Mouse (Mus musculus) ovary, adult 18-20 months (tissue): Measurements from ENCODE around the gene Sh3pxd2a.

Experiments used
- DNase-seq: peaks from one replicate; pipeline ENCODE4 v3.0.0; 2022; ENCODE audit warnings: low spot score, mixed read lengths

The Sh3pxd2a gene

DNA sequence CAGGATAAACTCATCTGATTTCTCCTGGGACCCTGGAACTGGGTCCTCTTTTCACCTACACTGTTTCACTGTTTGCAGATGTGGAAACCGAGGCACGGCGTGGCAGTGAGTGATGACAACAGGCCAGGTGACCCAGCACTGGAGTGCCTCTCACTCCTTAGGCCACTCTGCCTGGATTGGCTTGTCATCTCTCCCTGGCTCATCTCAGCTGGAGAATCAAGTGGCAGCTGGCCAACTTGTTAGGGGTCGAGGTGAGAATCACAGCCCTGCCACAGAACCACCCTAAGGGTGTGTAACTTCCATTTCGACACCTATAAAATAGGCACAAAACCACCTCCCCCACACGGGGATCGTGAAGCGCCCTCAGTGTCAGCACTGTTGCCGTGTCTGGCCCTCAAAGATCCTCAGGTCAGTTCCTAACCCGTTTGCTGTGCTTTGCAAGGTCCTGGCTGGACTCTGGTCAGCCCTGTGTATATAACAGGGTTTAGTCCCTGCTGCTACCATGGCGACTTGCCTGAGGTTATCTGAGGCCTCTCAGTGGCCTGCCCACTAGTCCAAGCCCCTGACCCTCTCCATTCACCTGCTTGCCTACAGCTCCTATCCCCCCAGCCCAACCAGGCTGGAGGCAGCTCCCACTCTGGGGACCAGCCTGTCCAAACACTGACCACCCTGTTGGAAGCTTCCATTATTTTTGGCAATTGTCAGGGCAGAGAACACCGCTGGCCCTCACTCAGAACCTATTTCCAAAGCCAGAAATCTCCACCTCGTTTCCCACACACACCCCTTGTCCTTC, 6.3 kb downstream of the Sh3pxd2a start:
- no peak for DNase-seq

DNA sequence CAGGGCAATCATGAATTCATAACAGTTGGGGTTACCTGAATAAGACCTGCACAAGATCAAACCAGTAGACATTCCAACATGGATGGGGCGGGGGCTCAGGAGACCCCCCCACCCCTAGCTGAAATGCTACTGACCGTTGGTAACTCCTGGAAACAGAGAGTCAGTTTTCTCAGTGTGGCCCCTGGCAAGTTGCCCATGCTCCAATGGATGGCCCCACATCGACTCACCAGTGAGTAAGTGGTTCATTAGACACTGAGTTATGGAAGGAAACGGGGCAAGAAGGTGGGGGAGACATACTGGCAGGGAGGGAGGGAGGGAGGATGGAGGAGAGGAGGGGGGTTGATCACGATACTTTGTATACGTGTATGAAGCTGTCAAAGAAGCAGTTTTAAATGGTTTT, 8.2 kb downstream of the Sh3pxd2a start:
- no peak for DNase-seq

DNA sequence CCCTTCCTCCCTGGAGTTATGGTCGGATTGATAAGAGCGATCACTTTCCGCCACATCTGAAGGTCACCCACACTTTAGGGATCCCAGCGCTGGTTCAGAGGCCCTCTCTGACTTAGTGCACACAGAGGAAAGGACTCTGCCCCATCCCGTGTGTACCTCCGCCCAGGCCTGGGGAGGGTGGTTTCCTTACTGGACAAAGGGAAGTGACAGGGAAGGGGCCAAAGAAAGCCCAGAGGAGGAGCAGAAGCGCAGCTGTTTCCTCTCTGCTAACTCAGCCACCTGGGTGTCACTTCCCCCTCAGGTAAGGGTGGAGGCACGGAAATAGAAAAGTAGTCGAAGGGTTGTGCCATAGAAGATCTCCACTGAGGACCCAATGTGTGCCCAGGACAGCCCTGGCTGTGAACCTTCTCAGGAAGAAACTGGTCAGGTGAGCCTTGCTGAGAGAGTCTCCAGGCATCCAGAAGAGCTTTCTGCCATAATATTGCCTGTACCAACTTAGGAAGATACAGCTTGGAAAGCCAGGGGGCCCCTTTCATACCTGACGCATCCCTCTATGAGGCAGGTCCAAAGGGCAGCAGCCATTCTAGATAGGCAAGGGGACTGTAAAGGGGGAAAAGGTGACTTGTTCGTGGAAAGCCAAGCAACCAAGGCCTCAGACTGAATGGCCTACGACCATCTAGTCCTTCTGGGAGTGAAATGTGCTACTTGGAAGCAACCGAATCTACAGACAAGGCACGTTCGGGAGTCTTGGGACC, 9.0 kb downstream of the Sh3pxd2a start:
- DNase-seq, result no peak

DNA sequence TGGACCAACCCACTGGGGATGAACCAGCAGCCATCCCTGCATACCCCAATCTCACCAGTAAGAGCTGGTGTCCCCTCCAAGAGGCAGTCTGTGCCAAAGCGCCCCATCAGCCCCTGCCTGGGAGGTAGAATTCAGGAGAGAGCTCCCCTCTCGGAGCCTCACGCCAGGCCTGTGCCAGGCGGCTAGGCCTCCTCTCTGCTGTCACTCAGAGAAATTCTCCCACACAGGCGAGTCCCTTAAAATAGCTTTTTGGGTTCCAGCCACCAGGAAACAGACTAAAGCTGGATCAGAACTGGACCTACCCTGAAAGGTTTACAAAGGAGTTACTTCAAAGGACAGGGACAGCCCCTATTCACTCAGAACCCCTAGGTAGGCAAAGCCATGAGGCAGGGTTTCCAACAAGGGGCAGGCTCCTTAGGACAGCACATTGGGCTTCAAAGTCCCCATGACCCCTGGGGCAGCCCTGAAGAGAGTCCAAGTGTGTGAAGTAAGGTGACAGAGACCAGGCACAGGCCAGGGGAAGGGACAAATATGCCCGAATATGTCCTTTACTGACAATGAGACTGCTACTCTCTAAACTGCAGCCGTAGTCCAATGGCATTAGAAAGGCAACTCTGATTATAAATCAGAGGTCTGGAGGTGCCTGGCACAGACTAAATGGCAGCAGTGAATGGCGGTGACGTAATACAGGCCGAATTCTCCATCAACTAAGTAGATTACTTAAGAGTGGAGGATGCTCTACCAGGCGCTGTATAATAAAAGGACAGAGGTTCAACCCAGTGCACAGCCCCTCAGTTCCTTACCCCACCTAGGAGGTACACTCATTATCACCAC, 9.8 kb downstream of the Sh3pxd2a start:
- no peak for DNase-seq

DNA sequence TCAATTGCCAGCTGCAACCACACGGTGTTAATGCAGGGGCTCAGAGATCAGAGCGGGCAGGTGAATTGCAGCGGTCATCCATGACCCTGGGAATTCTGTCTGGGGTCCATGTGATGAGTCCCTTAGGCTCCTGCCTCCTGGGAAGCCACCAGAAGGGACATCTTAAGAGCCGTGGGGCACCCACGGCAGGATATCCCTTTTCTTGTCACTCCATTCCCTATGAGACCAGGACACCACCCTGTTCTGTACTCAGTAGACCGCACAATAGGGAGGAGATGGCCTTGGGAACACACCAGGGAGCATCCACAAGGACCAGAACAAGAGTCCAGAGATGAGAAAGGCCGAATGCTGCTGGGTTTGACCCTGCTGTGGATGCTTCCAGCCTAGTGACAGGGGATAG, 10.8 kb downstream of the Sh3pxd2a start:
- DNase-seq, result no peak

DNA sequence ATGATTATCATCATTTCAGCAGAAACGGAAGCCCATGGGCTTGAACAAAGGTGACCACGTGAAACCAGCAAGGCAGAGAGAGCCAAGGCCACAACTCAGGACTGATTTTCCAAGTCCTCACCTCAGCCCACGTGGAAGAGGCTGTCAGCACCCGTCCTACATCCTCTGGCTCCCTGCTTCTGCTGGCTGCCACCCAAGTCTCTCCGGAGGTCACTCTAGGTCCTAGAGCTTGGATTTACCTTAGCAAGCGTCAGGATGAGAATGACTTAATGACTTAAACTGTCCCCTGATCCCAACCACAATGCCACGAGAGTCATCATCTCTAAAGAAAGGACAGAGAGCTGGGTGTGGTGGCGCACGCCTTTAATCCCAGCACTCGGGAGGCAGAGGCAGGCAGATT, 11.5 kb downstream of the Sh3pxd2a start:
- no peak for DNase-seq

DNA sequence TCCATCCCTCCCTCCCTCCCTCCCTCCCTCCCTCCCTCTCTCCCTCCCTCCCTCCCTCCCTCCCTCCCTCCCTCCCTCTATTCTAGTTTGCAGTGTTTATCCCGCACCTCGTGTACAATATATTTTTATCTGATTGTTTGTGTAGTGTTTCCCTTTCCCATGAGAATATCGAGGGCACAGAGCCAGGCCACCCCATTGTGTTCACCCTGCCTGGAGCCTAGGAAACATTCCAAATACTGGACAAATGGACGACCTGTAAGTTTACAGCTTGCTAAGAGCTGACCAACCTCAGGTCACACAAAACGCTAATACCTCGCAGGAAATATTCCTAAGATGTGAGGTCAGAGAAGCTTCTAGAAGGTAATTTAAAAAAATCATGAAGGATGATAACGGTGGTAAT, 12.0 kb downstream of the Sh3pxd2a start:
- no peak for DNase-seq

DNA sequence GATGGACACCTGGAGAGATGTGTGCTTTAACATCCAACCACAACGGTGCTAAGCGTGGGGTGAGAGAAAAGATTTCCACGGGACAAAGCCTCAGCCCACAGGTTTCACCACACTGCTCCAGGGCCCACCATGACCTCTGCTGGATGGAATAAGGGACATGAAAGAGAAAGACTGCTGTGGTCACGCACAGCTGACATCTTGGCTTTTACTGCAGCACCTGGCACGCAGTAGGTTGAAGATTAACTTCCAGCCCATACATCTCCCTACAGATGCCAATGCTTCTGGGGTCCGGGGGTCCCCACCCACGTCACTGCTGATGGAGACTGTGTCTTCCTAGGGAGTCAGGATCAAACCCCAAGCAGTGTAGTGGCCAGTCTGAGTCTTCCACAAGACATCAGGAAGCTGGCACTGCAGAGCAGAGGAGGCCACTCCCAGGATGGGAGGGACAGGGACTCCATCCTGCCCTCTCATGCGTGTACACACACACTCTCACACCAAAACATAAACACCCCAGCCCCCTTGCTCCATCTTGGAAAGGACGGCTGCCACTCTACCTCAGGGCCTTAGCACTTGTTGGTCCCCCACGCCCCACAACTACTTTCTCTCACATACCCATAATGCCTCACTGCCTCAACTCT, 12.6 kb downstream of the Sh3pxd2a start:
- DNase-seq, result no peak

DNA sequence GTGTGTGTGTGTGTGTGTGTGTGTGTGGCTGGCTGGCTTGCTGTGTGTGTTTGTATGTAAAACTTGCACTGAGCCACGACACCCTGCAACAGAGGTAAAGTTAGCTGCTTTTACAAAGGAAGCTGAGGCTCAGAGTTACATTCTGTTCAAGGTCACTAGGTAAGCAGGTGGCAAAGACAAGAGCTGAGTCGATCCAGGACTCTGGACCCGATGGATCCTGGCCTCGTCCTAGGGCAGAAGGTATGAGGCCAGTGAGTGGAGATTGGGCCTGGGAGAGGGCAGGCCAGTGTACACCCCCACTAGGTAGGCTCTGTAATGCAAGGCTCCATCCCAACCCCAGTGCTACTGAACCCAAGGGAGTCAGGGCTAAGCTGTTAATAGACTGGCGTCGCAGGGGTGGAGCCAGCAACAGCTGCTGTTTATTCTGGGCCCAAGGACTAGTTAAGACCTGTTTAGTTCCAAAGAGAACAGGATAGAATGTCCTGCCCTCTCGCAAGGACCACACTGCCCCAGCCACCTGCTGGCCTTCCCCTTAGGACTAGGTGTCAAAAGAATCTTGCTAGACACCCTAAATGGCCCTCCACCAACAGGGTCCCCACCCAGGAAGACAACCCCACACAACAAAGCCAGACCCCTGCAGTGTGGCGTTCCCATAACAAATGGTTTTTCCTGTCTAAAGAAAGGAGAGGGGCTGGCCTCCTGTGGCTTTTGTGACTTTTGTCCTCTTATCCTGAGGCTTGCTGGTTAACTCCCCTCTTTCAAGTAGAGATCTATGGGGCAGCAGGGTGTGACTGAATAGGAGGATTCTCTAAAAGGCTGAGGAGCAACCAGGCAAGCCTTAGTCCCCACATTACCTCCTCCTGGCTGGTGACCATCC, 13.7 kb downstream of the Sh3pxd2a start:
- DNase-seq, result no peak

DNA sequence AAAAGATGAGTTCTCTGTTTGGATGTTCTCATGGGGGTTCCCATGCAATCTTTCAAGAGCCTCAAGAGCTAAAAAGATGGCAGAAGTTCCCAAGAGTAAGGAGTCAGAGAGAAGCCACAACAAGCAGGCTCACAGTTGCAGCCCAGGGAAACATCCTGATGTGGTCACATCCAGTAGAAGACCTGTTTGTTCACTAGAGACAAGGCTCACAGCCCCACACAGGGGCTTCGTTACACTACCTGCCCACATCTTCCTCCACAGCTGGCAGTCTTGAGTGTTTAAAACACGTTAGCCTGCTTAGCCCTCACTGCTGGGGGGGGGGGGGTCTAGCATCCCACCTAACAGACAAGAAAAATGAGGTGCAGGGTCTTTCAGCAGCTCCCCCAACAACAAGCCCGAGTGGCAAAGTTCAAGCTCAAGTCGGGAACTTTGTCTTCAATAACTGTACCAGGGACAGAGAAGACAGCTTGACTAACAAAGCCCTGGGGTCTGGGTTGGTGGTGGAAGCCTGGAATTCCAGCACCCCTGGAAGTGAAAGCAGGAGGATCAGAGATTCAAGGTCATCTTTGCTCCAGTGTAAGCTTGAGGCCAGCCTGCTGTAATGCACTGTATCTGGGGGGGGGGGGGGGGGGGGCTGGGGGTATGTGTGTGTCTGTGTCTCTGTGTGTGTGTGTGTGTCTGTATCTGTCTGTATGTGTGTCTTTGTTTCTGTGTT, 14.5 kb downstream of the Sh3pxd2a start:
- no peak for DNase-seq

DNA sequence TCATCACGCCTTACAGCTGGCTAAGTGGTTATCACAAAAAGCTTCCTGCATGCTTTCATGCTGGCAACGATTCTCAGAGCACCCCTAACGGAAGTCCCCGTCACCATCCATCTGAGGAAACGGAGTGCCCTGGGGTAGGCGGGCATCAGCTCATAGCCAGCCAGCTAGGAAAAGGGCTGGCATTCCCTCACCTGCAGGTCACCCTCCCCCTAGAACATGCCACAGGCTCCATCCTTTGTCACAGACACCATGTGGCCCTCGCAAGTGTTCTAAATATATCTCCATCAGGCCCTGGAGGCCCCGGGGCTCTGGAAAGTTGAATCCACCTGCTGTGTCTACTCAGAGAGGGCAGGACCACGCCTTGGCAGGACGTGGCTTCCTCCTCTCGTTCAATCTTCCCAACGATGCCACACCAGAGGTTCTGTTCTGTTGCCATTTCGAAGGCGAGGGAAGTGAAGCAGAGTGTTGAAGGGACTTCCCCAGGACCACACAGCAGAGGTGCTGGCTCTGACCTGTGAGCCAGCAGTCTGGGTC, 15.5 kb downstream of the Sh3pxd2a start:
- no peak for DNase-seq

DNA sequence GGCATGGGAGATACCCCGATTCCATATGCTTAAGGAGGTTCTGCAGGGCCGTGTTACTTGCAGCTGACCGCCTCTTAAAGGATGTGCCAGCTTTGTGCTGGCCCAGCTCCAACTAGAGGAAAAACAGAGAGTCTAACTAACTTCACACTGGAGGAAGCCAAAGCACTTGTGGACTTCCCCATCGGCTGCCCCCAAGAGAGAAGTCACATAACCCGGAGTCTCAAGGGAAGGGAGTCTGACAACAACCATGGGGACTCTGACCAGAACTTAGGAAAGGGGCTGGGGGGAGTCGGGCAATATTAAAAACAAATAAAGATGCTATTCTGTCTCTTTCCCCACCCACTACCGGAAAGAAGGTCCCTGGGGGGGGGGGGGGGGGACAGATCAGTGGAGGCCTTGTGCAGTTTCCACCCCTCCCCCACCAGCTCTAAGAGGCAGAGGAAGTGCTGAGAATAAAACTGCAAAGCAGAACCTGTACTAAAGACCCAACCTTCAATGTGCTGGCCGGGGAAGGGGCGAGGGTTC, 17.3 kb downstream of the Sh3pxd2a start:
- no peak for DNase-seq

DNA sequence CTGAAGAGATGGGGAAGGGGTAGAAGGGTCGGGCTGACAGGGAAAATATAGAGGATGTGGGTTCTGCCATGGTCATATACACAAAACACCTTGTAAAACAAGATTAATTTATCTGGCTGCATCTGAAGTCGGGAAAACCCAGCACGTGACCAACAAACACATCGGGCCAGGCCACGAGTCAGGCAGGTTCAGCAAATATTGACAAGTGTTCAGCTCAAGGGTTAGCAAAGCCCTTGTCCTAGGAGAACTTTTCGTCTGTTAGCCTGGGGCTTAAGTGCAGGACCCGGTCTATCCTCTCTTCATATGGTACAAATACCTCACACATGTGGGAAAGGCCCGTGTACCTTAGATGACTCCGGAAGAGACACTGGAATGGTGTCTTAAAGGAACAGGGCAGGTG, 18.1 kb downstream of the Sh3pxd2a start:
- no peak for DNase-seq

DNA sequence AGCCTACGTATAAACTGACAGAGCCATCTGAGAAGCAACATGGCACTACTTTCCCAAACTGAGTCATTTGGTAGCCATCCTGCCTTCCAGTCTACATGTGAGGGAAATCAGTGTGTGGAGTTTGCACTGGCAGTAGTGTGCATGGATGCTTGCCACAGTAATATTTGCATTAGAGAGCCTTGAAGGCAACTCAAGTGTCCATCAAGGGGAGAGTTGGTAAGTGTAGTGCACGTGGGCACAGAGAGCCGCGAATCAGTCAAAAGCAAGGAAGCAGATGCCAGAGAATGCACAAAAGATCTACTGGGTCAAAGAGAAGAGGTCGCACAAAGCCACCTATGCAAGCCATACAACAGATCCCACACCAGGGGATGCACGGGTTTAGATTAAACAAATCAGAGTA, 18.5 kb downstream of the Sh3pxd2a start:
- DNase-seq, result no peak

DNA sequence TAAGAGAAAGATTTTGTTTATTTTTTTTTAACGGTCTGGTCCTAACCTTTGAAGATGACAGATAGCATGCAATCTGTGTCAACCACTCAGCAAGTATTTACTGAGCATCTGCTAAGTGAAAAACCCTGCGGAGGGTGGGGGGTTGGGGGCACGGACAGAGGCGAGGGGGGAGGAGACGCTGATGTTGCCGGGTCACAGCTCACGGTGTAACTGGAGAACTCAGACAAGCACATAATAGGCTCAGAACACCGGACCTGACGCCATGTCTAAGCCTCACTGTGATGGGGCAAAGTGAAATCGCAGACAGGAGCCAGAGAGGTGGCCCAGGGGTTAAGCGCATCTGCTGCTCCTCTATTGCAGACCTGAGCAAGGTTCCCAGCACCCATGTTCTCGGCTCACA, 19.7 kb downstream of the Sh3pxd2a start:
- no peak for DNase-seq

DNA sequence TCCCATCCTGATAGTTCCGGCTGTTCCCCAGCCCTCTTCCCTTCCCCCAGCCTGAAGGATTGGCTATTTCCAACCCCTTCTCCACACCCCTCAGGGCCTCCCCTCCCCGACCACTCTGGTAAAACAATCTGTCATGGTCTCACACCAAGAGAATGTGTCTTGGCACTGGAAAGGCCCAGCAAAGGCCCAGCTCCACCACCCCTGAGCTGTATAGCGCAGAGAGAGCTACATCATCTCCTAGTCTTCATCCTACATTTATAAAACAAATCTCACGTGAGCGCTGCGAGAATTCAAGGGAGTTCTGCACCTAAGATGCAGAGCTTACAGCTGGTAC, 21.9 kb downstream of the Sh3pxd2a start:
- no peak for DNase-seq

DNA sequence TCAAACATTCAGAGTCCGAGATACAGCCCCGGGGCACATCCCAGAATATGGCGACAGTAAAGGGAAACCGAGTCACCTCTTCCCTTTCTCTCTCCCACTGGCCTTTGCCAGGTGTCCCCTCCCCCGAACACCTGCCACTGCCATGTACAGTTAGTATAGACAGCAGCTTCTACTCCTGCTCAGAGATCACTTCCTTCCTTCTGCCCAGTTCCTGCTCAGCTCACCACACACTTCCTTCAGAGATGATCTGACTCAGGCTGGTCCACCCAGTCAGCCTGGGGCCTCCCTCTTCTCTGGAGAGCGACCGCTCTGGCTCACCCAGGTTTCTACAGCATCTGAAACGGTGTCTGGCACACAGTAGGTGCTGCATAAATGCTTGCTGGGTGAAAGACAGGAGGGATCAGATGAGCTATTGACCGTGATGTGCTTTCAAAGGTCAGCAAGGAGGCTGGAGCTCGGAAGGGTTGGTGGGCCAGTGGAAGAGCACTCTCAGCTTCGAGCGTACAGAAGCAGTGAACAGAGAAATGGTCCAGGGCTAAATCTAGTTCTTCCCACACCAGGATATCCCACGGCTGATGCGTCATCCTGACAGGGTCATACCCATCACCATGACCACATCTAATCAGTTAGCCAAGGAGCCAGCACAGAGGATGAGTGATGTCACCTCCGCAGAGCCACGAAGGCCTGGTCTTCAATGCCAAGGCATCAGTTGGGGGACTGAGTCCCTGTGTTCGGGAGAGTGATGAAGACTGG, 22.5 kb downstream of the Sh3pxd2a start:
- DNase-seq, result no peak

DNA sequence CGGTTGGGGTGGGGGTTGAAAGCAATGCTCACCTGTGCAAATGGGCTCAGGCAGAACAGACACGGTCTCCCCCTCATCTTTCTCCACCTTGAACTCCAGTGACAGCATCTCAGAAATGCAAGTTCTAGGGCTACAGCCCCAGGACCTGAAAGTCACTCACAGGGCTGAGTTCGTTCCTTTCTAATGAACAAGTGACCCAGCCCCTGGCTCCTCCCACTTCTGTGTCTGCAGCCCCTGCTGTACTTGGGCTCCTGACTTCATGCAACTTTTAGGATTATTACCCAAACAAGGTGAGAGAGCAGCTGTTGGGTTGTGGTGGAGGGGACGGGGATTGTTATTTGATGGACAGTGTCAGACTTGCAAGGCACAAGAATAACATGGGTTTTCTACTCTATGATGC, 23.2 kb downstream of the Sh3pxd2a start:
- DNase-seq, result no peak

DNA sequence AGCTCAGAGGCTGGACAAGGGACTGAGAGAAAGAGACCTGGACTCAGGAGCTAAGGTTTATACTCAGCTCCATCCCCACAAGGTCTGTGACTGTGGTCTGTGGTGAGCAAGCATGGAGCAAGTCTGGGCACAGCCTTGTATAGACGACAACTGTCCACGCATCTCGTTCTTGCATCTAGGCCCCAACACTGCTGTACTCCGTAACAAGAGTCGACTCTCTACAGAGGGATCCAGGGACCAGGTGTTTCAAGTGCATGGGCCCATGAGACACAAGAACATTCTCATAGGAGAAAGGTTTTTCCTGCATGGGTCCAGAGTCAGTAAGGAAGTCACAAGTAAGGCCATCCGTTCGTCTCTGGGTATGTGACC, 23.8 kb downstream of the Sh3pxd2a start:
- DNase-seq, result no peak
